Mouse (Mus musculus) brain, embryonic 14.5 days (tissue): ENCODE results near the gene Fdxr.

Experiments used
- CTCF ChIP-seq: fragments of 200-500 bp; IDR thresholded peaks from 2 replicates; pipeline ENCODE4 v1.5.1; 2012; ENCODE audit warnings: inconsistent platforms, mild to moderate bottlenecking, moderate library complexity, borderline replicate concordance; ENCODE audit not compliant: insufficient read depth, insufficient read length; ENCODE audit errors: extremely low read depth
- POLR2A ChIP-seq: fragments of 200-500 bp; IDR thresholded peaks from 2 replicates; pipeline ENCODE4 v1.6.1; 2012; ENCODE audit warnings: mild to moderate bottlenecking, inconsistent platforms, borderline replicate concordance; ENCODE audit not compliant: poor library complexity, insufficient read depth, insufficient read length, severe bottlenecking; ENCODE audit errors: extremely low read depth

GRCm38 (mm10) chr11:115283486-115283765 is 6.6 kb upstream of the Fdxr start:
- TF ChIP-seq POLR2A (no peak), CTCF (no peak)
